Mouse (Mus musculus): ENCODE data around the gene Fgd6. TPM values are rescaled to one million over a fixed set of nuclear protein-coding genes. Genes with fewer than 3 reads are reported as not detected.

The Fgd6 gene
- polyA plus RNA-seq, 1 experiment: 7.2 TPM

- 78% methylated on average over 7 of the region's 7 CpGs for WGBS
- H3K4me1 ChIP-seq (ENCODE audit: control insufficient read depth, insufficient read depth, low read length): no peaks in the 10 kb centered on the region
- TF ChIP-seq CTCF (IDR thresholded peaks at IDR 0.05; ENCODE audit: insufficient read depth, low read length) (no peak), POLR2A (IDR thresholded peaks at IDR 0.05; ENCODE audit: borderline replicate concordance, extremely low read depth, low read depth, low read length) (no peak)
- H3K4me3 ChIP-seq (replicated peaks; ENCODE audit: extremely low read depth, low read depth, low read length): no peak overlapping the region
- no peak for DNase-seq
These were observed 138.9 kb downstream of the Fgd6 start for GRCm38 (mm10) chr10:94174652-94175051.

GRCm38 (mm10) chr10:94183199-94183598 lies 147.4 kb downstream of the Fgd6 start:
- TF ChIP-seq POLR2A (IDR thresholded peaks at IDR 0.05; ENCODE audit: borderline replicate concordance, extremely low read depth, low read depth, low read length) (no peak), CTCF (IDR thresholded peaks at IDR 0.05; ENCODE audit: insufficient read depth, low read length) (no peak)
- no peak for DNase-seq
- Histone ChIP-seq H3K4me1 (ENCODE audit: control insufficient read depth, insufficient read depth, low read length) (no peaks in the 10 kb centered on the region), H3K4me3 (replicated peaks; ENCODE audit: extremely low read depth, low read depth, low read length) (no peak overlapping the region)
- WGBS: 48% methylated on average over 4 of the region's 4 CpGs

Other genes starting within 250 kb of the Fgd6 start
- 0.24 and 0.37 TPM in 2 replicates for gene Usp44, start 204.4 kb upstream of the Fgd6 start, polyA plus RNA-seq (2012; rRNA removed)
- gene Metap2, start 138.9 kb upstream of the Fgd6 start, polyA plus RNA-seq (2012; rRNA removed): 32.1 and 42.0 TPM in 2 replicates
- 7.9 and 13.4 TPM in 2 replicates for gene Vezt, start 184 bp upstream of the Fgd6 start, polyA plus RNA-seq (2012; rRNA removed)
- gene Nr2c1, start 112.0 kb downstream of the Fgd6 start, polyA plus RNA-seq (2012; rRNA removed): 3.8 and 5.2 TPM in 2 replicates
- gene Ndufa12, start 162.7 kb downstream of the Fgd6 start, polyA plus RNA-seq (2012; rRNA removed): 35.4 and 61.4 TPM in 2 replicates